Mouse (Mus musculus) ES-E14 (cell line): ENCODE measurements around the gene Sat2.

Experiments used
- CHD2 ChIP-seq: IDR thresholded peaks from 2 replicates; pipeline ENCODE4 v1.6.1; 2014; ENCODE audit warnings: mild to moderate bottlenecking, low read depth, low read length, inconsistent platforms
- HCFC1 ChIP-seq: IDR thresholded peaks from 2 replicates; pipeline ENCODE4 v1.6.1; 2012; ENCODE audit warnings: low read length, inconsistent platforms, borderline replicate concordance; ENCODE audit not compliant: insufficient read depth
- MAFK ChIP-seq: IDR thresholded peaks from 2 replicates; pipeline ENCODE4 v1.6.1; 2014; ENCODE audit warnings: mild to moderate bottlenecking, low read depth, low read length, inconsistent platforms; ENCODE audit not compliant: insufficient read depth
- ZC3H11A ChIP-seq: IDR thresholded peaks from 2 replicates; pipeline ENCODE4 v1.6.1; 2012; ENCODE audit warnings: low read depth, mild to moderate bottlenecking, inconsistent platforms, low read length, borderline replicate concordance
- ZNF384 ChIP-seq: IDR thresholded peaks from 2 replicates; pipeline ENCODE4 v1.6.1; 2012; ENCODE audit warnings: low read depth, low read length, inconsistent platforms

DNA sequence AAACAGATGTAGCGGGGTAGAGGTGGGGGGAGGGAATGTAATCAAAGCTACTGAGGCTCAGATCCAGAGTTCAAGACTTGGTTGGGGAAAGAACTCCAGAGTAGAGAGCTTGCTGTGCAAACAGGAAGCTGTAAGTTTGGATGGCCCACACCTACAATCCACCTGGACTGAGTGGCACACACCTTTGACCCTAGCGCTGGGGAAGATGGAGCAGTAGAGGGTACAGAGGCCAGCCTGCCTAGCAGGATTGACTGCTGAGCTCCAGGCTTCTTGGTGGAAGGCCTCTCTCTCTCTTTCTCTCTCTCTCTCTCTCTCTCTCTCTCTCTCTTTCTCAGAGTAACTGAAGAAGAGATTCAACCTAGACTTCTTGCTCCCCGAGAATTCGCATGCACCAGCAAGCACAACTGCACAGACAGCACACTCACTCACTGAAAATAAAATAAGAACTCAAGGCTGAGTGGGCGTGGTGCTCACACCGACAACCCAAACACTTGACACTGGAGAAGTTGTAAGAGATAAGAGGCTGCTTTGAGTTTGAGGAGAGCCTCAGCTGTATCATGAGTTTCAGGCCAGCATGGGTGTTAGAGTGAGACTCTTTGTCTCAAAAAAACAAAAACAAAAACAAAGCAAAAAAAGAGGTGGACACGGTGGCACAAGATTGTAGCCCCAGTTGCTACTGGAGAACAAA is 1.3 kb upstream of the Sat2 start:
- TF ChIP-seq ZNF384, result no peak
- TF ChIP-seq MAFK, result no peak
- TF ChIP-seq ZC3H11A, result no peak
- TF ChIP-seq HCFC1, result no peak
- TF ChIP-seq CHD2, result no peak
